Mouse (Mus musculus) gastrocnemius, postnatal 14 days (tissue): ENCODE results near the gene Rgs1. TPM values are rescaled to one million over a fixed set of nuclear protein-coding genes. Genes with fewer than 3 reads are reported as not detected.

Source experiments
- DNase-seq: peaks from one replicate; pipeline ENCODE4 v3.0.0; 2021; ENCODE audit warnings: mixed read lengths
- intact Hi-C: fragments of 180-260 bp; cut with DNase I; formaldehyde crosslinking; loops from one replicate; pipeline ENCODE4 v1.15.1; 2025; ENCODE audit warnings: low total_unique reads
- long read RNA-seq, 2 experiments: library from polyadenylated mRNA; stranded (forward); transcript quantifications; one replicate each; pipeline ENCODE4 v2.0.0; 2021
- total RNA-seq, 2 experiments: library from RNA; stranded (reverse); gene quantifications; 2 replicates each; pipeline ENCODE4 v1.2.3; 2021

Rgs1 gene
- not detected for total RNA-seq
- long read RNA-seq, experiment 1: 0 reads
- long read RNA-seq, experiment 2: 0 reads

DNA sequence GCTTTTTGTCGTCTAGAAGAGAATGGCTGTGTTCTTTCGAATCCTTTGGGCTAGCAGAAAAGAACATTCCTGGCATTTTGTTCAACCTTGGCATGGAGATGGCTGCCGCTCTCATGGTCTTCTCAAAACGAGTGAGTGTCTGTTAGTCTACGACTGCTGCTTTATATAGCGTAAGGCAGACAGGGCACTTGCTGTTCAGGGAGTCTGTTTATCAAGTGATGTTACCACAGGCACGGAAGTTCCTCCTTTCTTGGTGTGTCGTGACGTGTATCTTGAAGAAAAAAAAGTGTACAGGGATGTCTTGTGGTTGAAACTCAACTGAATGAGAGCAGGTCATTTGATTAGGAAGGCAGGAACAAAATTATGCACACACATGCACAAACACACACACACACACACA lies at the start of gene Rgs1:
Gene Rgs1, minus strand, starts transcription at position 320 of the 400 bp plus-strand sequence.
- intact Hi-C loops: no loop called here
- no peak for DNase-seq

DNA sequence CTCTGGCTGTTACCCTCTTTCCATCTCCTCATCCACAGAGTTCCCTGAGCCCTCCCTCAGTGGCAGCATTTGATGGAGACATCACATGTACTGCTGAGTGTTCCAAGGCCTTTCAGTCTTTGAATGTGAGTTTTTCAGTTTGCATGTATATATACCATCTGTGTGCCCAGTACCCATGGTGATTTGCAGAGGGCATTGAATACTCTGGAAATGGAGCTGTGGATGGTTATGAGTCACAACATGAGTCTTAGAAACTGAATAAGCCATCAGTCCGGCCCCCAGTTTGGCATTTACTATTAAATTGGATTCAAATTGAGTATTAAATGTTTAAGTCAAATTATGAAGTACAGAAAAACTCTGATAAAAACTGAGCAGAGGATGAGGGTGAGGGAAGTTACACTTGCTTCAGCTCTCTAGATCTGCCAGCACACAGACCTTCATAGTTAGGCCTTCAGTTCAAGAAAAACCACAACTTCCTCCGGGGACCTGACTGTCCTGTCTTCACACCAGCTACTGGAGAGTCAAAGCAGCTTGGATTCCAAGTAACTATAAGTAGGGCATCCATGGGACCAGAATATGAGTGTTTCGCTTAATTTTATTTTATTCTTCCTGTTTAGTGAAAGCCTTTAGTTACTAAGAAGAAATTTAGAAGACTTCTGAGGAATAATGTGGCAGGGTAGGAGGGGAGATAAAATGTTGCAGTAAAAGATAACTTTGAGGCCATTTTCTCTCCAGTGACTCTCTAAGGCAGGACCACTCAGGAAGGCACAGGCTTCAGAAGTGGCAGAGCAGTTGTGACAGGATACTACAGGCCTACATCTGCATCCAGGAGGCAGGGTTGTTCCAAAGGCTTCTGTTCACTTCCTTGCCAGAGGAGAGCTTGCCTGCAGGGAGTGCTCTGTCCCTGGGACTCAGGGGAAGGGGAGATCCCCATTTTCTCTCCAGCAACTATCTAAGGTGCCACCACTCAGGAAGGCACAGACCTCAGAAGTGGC lies 34.3 kb upstream of the Rgs1 start:
- no peak for DNase-seq
- intact Hi-C loops: no loop called here

DNA sequence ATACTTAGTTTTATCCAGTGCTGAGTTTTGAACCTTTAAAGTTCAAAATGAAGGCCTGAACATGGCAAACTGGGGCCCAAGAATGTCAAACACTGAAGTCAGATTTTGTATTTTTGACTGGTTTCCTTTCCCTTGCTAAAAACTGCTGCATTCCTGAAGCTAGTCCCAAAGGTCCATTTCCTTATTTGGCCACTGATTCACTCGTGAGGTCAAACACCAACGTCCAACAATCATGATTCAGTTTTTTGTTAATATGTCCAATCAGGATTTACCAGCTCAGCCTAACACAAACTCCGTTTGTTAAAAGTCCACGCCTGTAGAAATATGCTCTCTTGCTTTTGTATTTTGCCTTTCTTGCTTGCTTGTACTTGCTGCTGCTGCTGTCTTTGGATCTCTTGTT lies 31.0 kb upstream of the Rgs1 start:
- intact Hi-C loops: no loop called here

DNA sequence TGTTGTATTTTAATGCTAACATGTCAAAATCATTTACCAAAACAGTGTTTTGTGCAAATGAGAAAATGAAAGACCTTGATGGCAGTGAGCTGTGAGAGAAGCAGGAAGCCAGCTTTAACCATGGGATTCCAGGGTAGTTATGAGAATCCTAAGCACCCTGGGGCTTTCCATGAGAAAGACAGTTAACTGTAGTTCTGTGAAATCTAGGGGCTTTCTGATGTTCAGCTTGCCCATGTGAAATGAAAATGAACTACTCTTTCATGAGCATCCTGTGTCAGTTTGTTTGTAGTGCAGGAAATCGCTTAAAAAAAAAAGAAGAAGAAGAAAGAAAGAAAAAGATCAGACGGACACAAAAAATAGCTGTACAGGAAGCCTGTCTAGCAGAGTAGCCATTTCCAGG lies 23.9 kb upstream of the Rgs1 start:
- intact Hi-C loops: no loop called here
- no peak for DNase-seq

More for the DNA sequence above, 31.0 kb upstream of the Rgs1 start:
- DNase-seq: no peak

DNA sequence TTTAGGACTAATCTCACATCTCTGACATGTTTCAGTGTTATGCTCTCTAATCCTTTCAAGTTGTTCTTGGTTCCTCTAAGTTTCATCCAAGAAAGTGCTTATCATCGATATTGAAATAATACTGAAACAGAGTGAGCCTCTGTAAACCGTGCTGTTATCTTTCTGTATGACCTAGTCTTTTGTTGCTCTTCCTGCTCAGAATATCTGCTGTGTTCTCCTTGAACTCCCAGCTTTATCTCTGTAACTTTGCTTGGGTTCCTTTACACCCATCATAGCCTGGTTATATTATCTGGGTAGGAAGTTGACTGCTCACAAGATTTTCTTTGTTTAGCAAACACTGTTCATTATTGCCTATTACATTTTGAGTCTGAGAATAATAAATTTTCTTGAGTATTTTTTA lies 20.1 kb upstream of the Rgs1 start:
- intact Hi-C loops: no loop called here
- no peak for DNase-seq

- DNase-seq: no peak
- intact Hi-C loops: no loop called here
Observed at GRCm38 (mm10) chr1:144267471-144268470, 18.7 kb upstream of the Rgs1 start.

DNA sequence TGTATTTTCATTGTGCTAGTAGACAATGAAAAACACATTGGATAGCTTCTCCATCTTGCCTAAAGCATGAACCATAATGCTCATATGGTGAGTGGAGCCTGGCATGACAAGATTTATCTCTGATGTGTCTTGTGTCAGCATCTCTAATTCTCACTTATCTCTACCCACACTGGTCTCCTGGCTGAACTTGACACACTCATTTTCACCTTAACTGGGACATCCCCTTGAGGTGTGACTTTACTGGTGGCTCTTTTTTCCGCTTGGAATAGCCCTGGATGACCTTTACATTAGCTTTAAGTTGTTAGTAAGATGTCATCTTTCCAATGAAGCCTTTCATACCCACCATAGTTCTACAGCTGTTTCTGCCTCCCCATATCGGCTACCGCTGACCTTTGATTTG lies 15.0 kb upstream of the Rgs1 start:
- intact Hi-C loops: no loop called here
- DNase-seq: no peak

- intact Hi-C loops: no loop called here
- no peak for DNase-seq
Observed at GRCm38 (mm10) chr1:144262008-144262407, 13.0 kb upstream of the Rgs1 start.

DNA sequence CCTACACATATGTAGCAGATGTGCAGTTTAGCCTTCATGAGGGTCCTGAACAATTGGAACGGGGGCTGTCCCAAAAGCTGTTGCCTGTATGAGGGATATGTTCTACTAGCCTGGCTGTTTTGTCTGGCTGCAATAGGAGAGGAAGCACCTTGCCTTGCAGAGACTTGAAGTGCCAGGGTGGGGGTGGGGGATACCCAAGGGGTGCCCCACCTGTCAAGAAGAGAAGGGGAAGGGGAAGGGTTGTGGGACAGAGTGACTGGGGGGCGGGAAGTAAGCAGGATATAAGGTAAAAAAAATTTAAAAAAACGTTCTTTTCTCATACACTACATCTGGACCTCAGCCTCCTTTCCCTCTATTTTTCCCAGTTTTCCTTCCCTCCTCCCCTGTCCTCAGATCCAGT lies 9.7 kb upstream of the Rgs1 start:
- intact Hi-C loops: no loop called here
- no peak for DNase-seq

DNA sequence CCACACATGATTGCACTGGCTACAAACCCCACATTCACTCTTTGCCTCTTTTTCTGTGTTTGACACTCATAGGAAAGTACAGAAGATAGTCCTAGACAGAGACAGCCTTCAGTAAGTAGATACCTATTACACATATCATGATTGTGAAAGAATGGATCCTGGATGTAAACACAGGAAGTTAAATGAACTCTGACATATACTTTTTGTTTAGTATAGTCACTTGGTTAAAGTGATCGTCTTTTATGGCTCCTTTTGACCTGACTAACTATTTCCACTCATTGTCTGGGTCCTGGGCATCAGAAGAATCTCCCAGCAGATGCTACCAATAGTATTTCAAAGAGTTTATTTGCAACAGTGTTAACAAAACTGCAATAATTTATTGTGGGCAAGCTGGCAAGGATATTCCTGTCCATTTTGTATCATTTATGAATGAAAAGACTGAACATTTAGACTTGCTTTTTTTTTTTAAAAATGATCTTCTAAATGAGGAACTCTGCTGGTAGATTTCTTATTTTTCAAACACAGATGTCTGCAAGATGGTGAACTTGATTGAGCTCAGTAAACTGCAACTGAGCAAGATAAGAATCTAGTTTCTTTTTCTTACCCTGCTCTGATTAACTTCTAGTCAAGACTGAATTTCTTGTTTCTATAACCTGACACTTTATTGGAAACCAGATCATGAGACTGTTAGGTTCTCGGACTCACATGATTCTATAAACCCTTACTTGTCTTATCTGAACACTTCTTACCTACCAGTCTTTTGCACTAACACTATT lies 7.7 kb upstream of the Rgs1 start:
- no peak for DNase-seq
- intact Hi-C loops: no loop called here

DNA sequence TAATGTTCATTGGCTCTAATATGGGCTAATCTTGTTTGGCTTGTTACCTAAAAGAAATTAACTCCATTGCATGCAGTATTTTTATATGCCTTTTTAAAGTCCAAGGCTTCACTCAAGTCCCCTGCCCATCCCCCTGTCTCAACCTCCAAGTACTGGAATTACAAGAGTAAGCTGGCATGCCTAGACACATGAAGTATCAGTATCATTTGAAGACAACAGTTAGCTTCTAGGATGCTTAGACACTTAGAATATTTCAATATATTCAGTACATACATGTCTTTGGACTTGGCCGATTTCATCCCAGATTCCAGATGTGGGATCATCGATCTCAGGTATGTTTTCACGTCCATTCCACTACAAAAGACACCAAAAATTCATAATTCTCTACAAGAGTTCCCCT lies 836 bp downstream of the Rgs1 start:
- intact Hi-C loops: no loop called here
- DNase-seq: no peak

DNA sequence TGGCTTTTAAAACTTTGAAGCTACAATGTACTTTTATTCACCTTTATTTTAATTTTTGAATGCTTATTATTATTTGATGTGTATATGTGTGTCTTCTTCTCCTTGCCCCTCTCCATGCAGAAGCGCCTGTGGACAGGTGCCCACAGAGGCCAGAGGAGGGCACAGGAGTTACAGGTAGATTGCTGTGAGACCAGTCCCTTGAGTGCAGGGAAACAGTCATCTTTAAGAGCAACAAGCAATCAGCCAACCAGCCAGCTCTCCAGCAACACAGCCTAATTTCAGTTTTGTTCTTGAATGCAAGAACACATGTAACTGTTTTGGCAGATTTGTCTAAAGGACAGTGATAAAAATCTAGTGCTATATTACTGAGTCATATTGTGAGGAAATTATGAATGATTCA lies 1.7 kb downstream of the Rgs1 start:
- intact Hi-C loops: no loop called here
- no peak for DNase-seq

- intact Hi-C loops: no loop called here
- peak; percentile 19 for DNase-seq
Observed at GRCm38 (mm10) chr1:144243511-144243910, 5.5 kb downstream of the Rgs1 start.

DNA sequence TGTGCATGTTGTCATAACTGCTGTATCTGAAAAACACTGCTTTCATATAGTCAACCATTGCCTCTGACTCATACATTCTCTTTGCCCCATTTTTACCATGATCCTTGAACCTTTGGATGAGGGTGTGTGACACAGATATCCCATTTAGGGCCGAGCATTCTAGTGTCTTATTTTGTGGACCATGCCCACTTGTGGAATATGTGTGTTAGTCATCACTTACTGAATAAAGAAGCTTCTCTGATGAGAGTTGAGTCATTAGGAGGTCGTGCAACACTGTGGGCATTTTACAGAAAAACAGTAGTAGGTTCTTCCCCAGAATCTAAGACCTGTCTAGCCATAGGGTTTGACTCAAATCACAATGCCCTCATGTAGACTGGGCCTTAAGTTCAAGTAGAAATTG lies 9.8 kb downstream of the Rgs1 start:
- no peak for DNase-seq
- intact Hi-C loops: no loop called here

GRCm38 (mm10) chr1:144215230-144215629 lies 33.8 kb downstream of the Rgs1 start:
- DNase-seq: no peak
- intact Hi-C loops: no loop called here

- intact Hi-C loops: no loop called here
- DNase-seq: no peak
Observed at GRCm38 (mm10) chr1:144210912-144211311, 38.1 kb downstream of the Rgs1 start.

- intact Hi-C loops: no loop called here
- DNase-seq: no peak
Observed at GRCm38 (mm10) chr1:144206281-144207061, 42.6 kb downstream of the Rgs1 start.

DNA sequence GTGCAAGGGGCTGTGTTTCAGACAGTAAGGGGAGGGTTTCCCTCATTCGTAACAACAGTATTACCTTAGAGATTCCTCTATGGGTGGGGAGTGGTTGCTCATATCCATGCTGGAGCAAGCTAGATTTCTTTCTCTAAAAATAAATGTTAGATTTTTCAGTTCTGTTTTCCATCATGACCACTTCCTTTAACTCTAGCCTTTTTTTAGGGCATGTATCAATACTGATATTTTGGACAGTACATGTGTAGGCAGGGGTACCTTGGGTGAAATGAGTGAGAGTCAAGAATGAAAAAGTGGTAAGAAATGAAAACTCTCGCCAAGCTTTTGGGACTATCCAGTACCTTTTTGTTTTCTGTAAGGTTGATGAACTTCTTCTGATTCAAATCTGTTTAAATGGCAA lies 44.3 kb downstream of the Rgs1 start:
- intact Hi-C loops: no loop called here
- DNase-seq: no peak

DNA sequence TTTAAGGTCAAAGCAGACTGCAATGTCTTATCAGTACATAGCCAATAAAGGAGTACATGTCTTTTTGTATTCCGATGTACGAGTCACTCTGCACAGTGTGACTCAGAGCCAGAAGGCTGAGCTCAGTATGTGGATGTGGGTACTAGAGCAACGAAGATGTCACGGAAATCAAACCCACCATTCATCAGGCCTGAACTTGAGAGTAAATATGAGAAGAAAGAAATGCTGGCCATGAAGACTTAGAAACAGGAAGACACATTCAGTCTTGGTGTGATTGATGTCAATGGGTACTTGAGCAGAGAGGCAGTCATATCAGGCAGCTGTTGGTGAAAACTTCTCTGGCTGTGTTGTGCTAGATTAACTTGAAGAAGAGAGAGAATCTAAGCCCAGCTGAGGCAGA lies 46.1 kb downstream of the Rgs1 start:
- intact Hi-C loops: no loop called here

More for the DNA sequence above, 46.1 kb downstream of the Rgs1 start:
- DNase-seq: no peak
